Mouse (Mus musculus) forebrain, embryonic 16.5 days (tissue): ENCODE measurements around the gene Fermt3. TPM values are rescaled to one million over a fixed set of nuclear protein-coding genes. Genes with fewer than 3 reads are reported as not detected.

Experiments used
- ATAC-seq: fragments of 200-750 bp; cut with Nextera tagmentation; 2 replicates; pipeline ENCODE4 v1.8.0; 2017; ENCODE audit warnings: mild to moderate bottlenecking, moderate library complexity
- H3K27ac ChIP-seq: fragments of 300-500 bp; sonication (generic); 2 replicates; pipeline ENCODE4 v1.5.1; 2014; ENCODE audit warnings: low read length, control low read depth
- H3K27me3 ChIP-seq: fragments of 300-500 bp; sonication (generic); replicated peaks from 2 replicates; pipeline ENCODE4 v1.6.1; 2014; ENCODE audit warnings: low read length; ENCODE audit not compliant: control insufficient read depth, insufficient read depth
- H3K36me3 ChIP-seq: fragments of 300-500 bp; sonication (generic); 2 replicates; pipeline ENCODE4 v1.6.1; 2014; ENCODE audit not compliant: control insufficient read depth, insufficient read depth
- H3K4me1 ChIP-seq: fragments of 300-500 bp; sonication (generic); replicated peaks from 2 replicates; pipeline ENCODE4 v1.6.1; 2014; ENCODE audit warnings: low read length; ENCODE audit not compliant: control insufficient read depth, insufficient read depth
- H3K4me2 ChIP-seq: fragments of 300-500 bp; sonication (generic); 2 replicates; pipeline ENCODE4 v1.6.1; 2014; ENCODE audit warnings: mild to moderate bottlenecking, low read length, control low read depth
- H3K4me3 ChIP-seq: fragments of 300-500 bp; sonication (generic); replicated peaks from 2 replicates; pipeline ENCODE4 v1.5.1; 2014; ENCODE audit warnings: mild to moderate bottlenecking, low read length, control low read depth
- H3K9ac ChIP-seq: fragments of 300-500 bp; sonication (generic); replicated peaks from 2 replicates; pipeline ENCODE4 v1.6.1; 2014; ENCODE audit warnings: low read depth, low read length, control low read depth
- H3K9me3 ChIP-seq: fragments of 300-500 bp; sonication (generic); 2 replicates; pipeline ENCODE4 v1.6.1; 2016; ENCODE audit warnings: low read length; ENCODE audit not compliant: control insufficient read depth
- WGBS: fragments of 180-500 bp; shearing (Covaris S2); extraction: QIAGEN DNeasy Blood & Tissue Kit; methylation state at CpG from one replicate; pipeline ENCODE4 v1.1.7; 2014; 5-methylcytosine and 5-hydroxymethylcytosine counted together
- polyA plus RNA-seq: library from polyadenylated mRNA; unstranded; fragments of >200 nt; fragmentation: Nextera tagmentation; extraction: Ambion mirVana; gene quantifications from 2 replicates; pipeline ENCODE4 v1.2.1, GENCODE M21; 2015

The Fermt3 gene
- polyA plus RNA-seq, 1 experiment from 2014 or later, result 3.8 TPM

GRCm38 (mm10) chr19:7014481-7015135 lies 4.7 kb downstream of the Fermt3 start:
- H3K36me3 ChIP-seq, result peaks cover 4% of the 10 kb centered on the region
- no peak overlapping the region for H3K4me3 ChIP-seq
- 91% methylated on average over 20 of the region's 20 CpGs for WGBS
- H3K4me2 ChIP-seq, result no peak overlapping the region
- H3K27me3 ChIP-seq, result no peaks in the 10 kb centered on the region
- no peak overlapping the region for H3K9ac ChIP-seq
- no peaks in the 10 kb centered on the region for H3K9me3 ChIP-seq
- no peak overlapping the region for H3K27ac ChIP-seq
- ATAC-seq, result no peak
- H3K4me1 ChIP-seq, result no peaks in the 10 kb centered on the region

- Histone ChIP-seq H3K9me3 (no peaks in the 10 kb centered on the region), H3K27ac (no peak overlapping the region), H3K4me2 (no peak overlapping the region), H3K4me3 (no peak overlapping the region), H3K4me1 (no peaks in the 10 kb centered on the region), H3K27me3 (no peaks in the 10 kb centered on the region), H3K36me3 (peaks cover 4% of the 10 kb centered on the region; the same call in 1 of the 2 replicates), H3K9ac (no peak overlapping the region)
- ATAC-seq, result no peak
- WGBS, result 86% methylated on average over 9 of the region's 9 CpGs
Measured at GRCm38 (mm10) chr19:7013984-7014383, 5.3 kb downstream of the Fermt3 start.

- no peaks in the 10 kb centered on the region for H3K9me3 ChIP-seq
- no peaks in the 10 kb centered on the region for H3K36me3 ChIP-seq
- no peaks in the 10 kb centered on the region for H3K4me1 ChIP-seq
- H3K27me3 ChIP-seq, result no peaks in the 10 kb centered on the region
- no peak overlapping the region for H3K9ac ChIP-seq
- no peak overlapping the region for H3K4me3 ChIP-seq
- no peak overlapping the region for H3K4me2 ChIP-seq
- 80% methylated on average over 4 of the region's 4 CpGs for WGBS
- ATAC-seq, result no peak
- no peak overlapping the region for H3K27ac ChIP-seq
Measured at GRCm38 (mm10) chr19:7012426-7012825, 6.8 kb downstream of the Fermt3 start.

GRCm38 (mm10) chr19:7006892-7007593 lies 12.2 kb downstream of the Fermt3 start:
- Histone ChIP-seq H3K9ac (no peak overlapping the region), H3K4me2 (no peak overlapping the region), H3K9me3 (no peaks in the 10 kb centered on the region), H3K36me3 (no peaks in the 10 kb centered on the region), H3K27me3 (no peaks in the 10 kb centered on the region), H3K4me1 (no peaks in the 10 kb centered on the region), H3K4me3 (no peak overlapping the region), H3K27ac (no peak overlapping the region)
- ATAC-seq, result no peak
- WGBS, result 86% methylated on average over 9 of the region's 9 CpGs

GRCm38 (mm10) chr19:6999360-7000063 lies 19.8 kb downstream of the Fermt3 start:
- no peak overlapping the region for H3K4me3 ChIP-seq
- no peaks in the 10 kb centered on the region for H3K9me3 ChIP-seq
- H3K27ac ChIP-seq, result no peak overlapping the region
- H3K4me1 ChIP-seq, result peaks cover 23% of the 10 kb centered on the region
- no peak for ATAC-seq
- H3K9ac ChIP-seq, result no peak overlapping the region
- WGBS, result 97% methylated on average over 19 of the region's 19 CpGs
- no peak overlapping the region for H3K4me2 ChIP-seq
- peaks cover 7% of the 10 kb centered on the region; the same call in 1 of the 2 replicates for H3K36me3 ChIP-seq
- no peaks in the 10 kb centered on the region for H3K27me3 ChIP-seq

GRCm38 (mm10) chr19:6997721-6998290 lies 21.5 kb downstream of the Fermt3 start:
- Histone ChIP-seq H3K9ac (no peak overlapping the region), H3K4me3 (no peak overlapping the region), H3K9me3 (no peaks in the 10 kb centered on the region), H3K36me3 (peaks cover 7% of the 10 kb centered on the region; the same call in 1 of the 2 replicates), H3K27me3 (no peaks in the 10 kb centered on the region), H3K4me2 (no peak overlapping the region), H3K27ac (no peak overlapping the region), H3K4me1 (peaks cover 29% of the 10 kb centered on the region)
- WGBS, result 84% methylated on average over 9 of the region's 9 CpGs
- no peak for ATAC-seq

- no peaks in the 10 kb centered on the region for H3K9me3 ChIP-seq
Measured at GRCm38 (mm10) chr19:6996006-6996405, 23.3 kb downstream of the Fermt3 start, which contains the start of the genes Nudt22 and Trpt1. TSS of gene Nudt22 (minus strand) at chr19:6996117. TSS of gene Trpt1 (plus strand) at chr19:6996131.

GRCm38 (mm10) chr19:6995255-6995991 lies 23.8 kb downstream of the Fermt3 start:
- Histone ChIP-seq H3K27ac (no peak overlapping the region), H3K4me3 (peak overlapping the region; percentile 85), H3K27me3 (no peaks in the 10 kb centered on the region), H3K9ac (peak overlapping the region; percentile 81), H3K4me1 (peaks cover 37% of the 10 kb centered on the region), H3K4me2 (peak overlapping the region; percentile 96), H3K9me3 (no peaks in the 10 kb centered on the region), H3K36me3 (peaks cover 6% of the 10 kb centered on the region; the same call in 1 of the 2 replicates)
- WGBS, result 50% methylated on average over 20 of the region's 21 CpGs
- no peak for ATAC-seq

More at GRCm38 (mm10) chr19:6996006-6996405, 23.3 kb downstream of the Fermt3 start, which contains the start of the genes Nudt22 and Trpt1:
- H3K4me1 ChIP-seq, result peaks cover 37% of the 10 kb centered on the region
- H3K36me3 ChIP-seq, result peaks cover 7% of the 10 kb centered on the region; the same call in 1 of the 2 replicates
- peak within 1 kb of the TSS; percentile 47; the same call in 1 of the 2 replicates for H3K27ac ChIP-seq
- H3K9ac ChIP-seq, result peak within 1 kb of the TSS; percentile 81
- peak within 1 kb of the TSS; percentile 96 for H3K4me2 ChIP-seq
- peak; percentile 70 for ATAC-seq
- WGBS, result under 1% methylated on average over 24 of the region's 24 CpGs
- peak within 1 kb of the TSS; percentile 85 for H3K4me3 ChIP-seq
- no peaks in the 10 kb centered on the region for H3K27me3 ChIP-seq
